Mouse (Mus musculus): ENCODE data around the gene Arhgap24. TPM values are rescaled to one million over a fixed set of nuclear protein-coding genes. Genes with fewer than 3 reads are reported as not detected.
"Not testable (repeated sequence)": the region's sequence is repeated elsewhere in the genome, so short reads cannot be mapped to it uniquely, and the experiment has no call there.

The Arhgap24 gene
- polyA plus RNA-seq, 1 experiment from 2014 or later = 13.0 TPM

- Histone ChIP-seq H3K27ac (replicated peaks; ENCODE audit: low read depth, low read length) (no peak overlapping the region), H3K4me3 (ENCODE audit: low read depth, low read length) (no peak overlapping the region), H3K27me3 (ENCODE audit: control insufficient read depth, insufficient read depth, low read length) (no peaks in the 10 kb centered on the region), H3K9ac (ENCODE audit: low read length) (no peak overlapping the region), H3K9me3 (ENCODE audit: control insufficient read depth, low read length) (no peaks in the 10 kb centered on the region), H3K4me1 (ENCODE audit: control insufficient read depth, insufficient read depth, low read length) (no peaks in the 10 kb centered on the region), H3K36me3 (ENCODE audit: control insufficient read depth, insufficient read depth, low read length) (no peaks in the 10 kb centered on the region), H3K4me2 (ENCODE audit: low read depth, severe bottlenecking) (no peak overlapping the region)
- DNase-seq (ENCODE audit: low spot score) (no peak), ATAC-seq (ENCODE audit: insufficient number of reproducible peaks, low FRiP score, low TSS enrichment, low read depth) (no peak)
Measured at GRCm38 (mm10) chr5:102858047-102858446, 376.9 kb downstream of the Arhgap24 start.

DNA sequence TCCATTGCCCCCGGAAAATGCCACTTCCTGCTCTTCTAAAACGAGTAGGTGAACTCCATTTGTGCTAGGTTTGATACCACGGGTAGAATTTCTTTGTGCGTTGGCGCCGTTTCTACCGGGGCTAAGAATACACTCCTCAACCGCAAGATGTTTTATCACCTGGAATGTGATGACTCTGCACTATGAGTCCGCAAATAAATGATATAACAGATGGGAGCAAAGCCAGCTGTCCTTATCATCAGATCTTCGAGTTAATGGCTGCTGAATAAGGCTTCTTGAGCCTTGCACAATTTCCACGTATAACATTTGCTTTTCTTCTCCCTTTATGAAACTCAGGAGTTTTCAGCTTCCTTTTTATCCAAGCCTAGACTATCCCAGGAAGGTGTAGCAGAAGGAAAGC is 378.6 kb downstream of the Arhgap24 start:
- 91% methylated on average over 11 of the region's 11 CpGs for WGBS
- H3K27me3 ChIP-seq (ENCODE audit: control insufficient read depth, insufficient read depth, low read length) = no peaks in the 10 kb centered on the region
- no peaks in the 10 kb centered on the region for H3K36me3 ChIP-seq (ENCODE audit: control insufficient read depth, insufficient read depth, low read length)
- no peaks in the 10 kb centered on the region for H3K9me3 ChIP-seq (ENCODE audit: control insufficient read depth, low read length)
- no peak overlapping the region for H3K9ac ChIP-seq (ENCODE audit: low read length)
- no peaks in the 10 kb centered on the region for H3K4me1 ChIP-seq (ENCODE audit: control insufficient read depth, insufficient read depth, low read length)
- H3K4me2 ChIP-seq (ENCODE audit: low read depth, severe bottlenecking) = no peak overlapping the region
- no peak for ATAC-seq (ENCODE audit: insufficient number of reproducible peaks, low FRiP score, low TSS enrichment, low read depth)
- H3K4me3 ChIP-seq (ENCODE audit: low read depth, low read length) = no peak overlapping the region
- H3K27ac ChIP-seq (replicated peaks; ENCODE audit: low read depth, low read length) = no peak overlapping the region
- DNase-seq (ENCODE audit: low spot score) = no peak

GRCm38 (mm10) chr5:102868196-102868595 is 387.0 kb downstream of the Arhgap24 start:
- Histone ChIP-seq H3K4me3 (ENCODE audit: low read depth, low read length) (no peak overlapping the region), H3K36me3 (ENCODE audit: control insufficient read depth, insufficient read depth, low read length) (no peaks in the 10 kb centered on the region), H3K9ac (ENCODE audit: low read length) (no peak overlapping the region), H3K27ac (replicated peaks; ENCODE audit: low read depth, low read length) (no peak overlapping the region), H3K9me3 (ENCODE audit: control insufficient read depth, low read length) (no peaks in the 10 kb centered on the region), H3K4me2 (ENCODE audit: low read depth, severe bottlenecking) (no peak overlapping the region), H3K27me3 (ENCODE audit: control insufficient read depth, insufficient read depth, low read length) (no peaks in the 10 kb centered on the region), H3K4me1 (ENCODE audit: control insufficient read depth, insufficient read depth, low read length) (no peaks in the 10 kb centered on the region)
- ATAC-seq (ENCODE audit: insufficient number of reproducible peaks, low FRiP score, low TSS enrichment, low read depth) = no peak
- DNase-seq (ENCODE audit: low spot score) = no peak
- 49% methylated on average over 5 of the region's 5 CpGs for WGBS

GRCm38 (mm10) chr5:102872996-102873395 is 391.8 kb downstream of the Arhgap24 start:
- not testable (repeated sequence) for H3K9ac ChIP-seq (ENCODE audit: low read length); H3K36me3 ChIP-seq (ENCODE audit: control insufficient read depth, insufficient read depth, low read length); ATAC-seq (ENCODE audit: insufficient number of reproducible peaks, low FRiP score, low TSS enrichment, low read depth); H3K4me1 ChIP-seq (ENCODE audit: control insufficient read depth, insufficient read depth, low read length); H3K4me2 ChIP-seq (ENCODE audit: low read depth, severe bottlenecking); H3K4me3 ChIP-seq (ENCODE audit: low read depth, low read length); H3K27ac ChIP-seq (replicated peaks; ENCODE audit: low read depth, low read length); H3K9me3 ChIP-seq (ENCODE audit: control insufficient read depth, low read length); DNase-seq (ENCODE audit: low spot score); H3K27me3 ChIP-seq (ENCODE audit: control insufficient read depth, insufficient read depth, low read length)
- WGBS = 89% methylated on average over 8 of the region's 9 CpGs

- Histone ChIP-seq H3K9me3 (ENCODE audit: control insufficient read depth, low read length) (no peaks in the 10 kb centered on the region), H3K4me1 (ENCODE audit: control insufficient read depth, insufficient read depth, low read length) (no peaks in the 10 kb centered on the region), H3K9ac (ENCODE audit: low read length) (no peak overlapping the region), H3K4me2 (ENCODE audit: low read depth, severe bottlenecking) (no peak overlapping the region), H3K4me3 (ENCODE audit: low read depth, low read length) (no peak overlapping the region), H3K27ac (replicated peaks; ENCODE audit: low read depth, low read length) (no peak overlapping the region), H3K36me3 (ENCODE audit: control insufficient read depth, insufficient read depth, low read length) (no peaks in the 10 kb centered on the region), H3K27me3 (ENCODE audit: control insufficient read depth, insufficient read depth, low read length) (no peaks in the 10 kb centered on the region)
- no peak for ATAC-seq (ENCODE audit: insufficient number of reproducible peaks, low FRiP score, low TSS enrichment, low read depth)
- 46% methylated on average over 11 of the region's 11 CpGs for WGBS
- peak; percentile 66 for DNase-seq (ENCODE audit: low spot score)
Measured at GRCm38 (mm10) chr5:102874605-102875298, 393.6 kb downstream of the Arhgap24 start.

- ATAC-seq (ENCODE audit: insufficient number of reproducible peaks, low FRiP score, low TSS enrichment, low read depth) = no peak
- no peak overlapping the region for H3K4me2 ChIP-seq (ENCODE audit: low read depth, severe bottlenecking)
- no peaks in the 10 kb centered on the region for H3K27me3 ChIP-seq (ENCODE audit: control insufficient read depth, insufficient read depth, low read length)
- no peak overlapping the region for H3K27ac ChIP-seq (replicated peaks; ENCODE audit: low read depth, low read length)
- no peak overlapping the region for H3K4me3 ChIP-seq (ENCODE audit: low read depth, low read length)
- no peaks in the 10 kb centered on the region for H3K4me1 ChIP-seq (ENCODE audit: control insufficient read depth, insufficient read depth, low read length)
- no peaks in the 10 kb centered on the region for H3K36me3 ChIP-seq (ENCODE audit: control insufficient read depth, insufficient read depth, low read length)
- DNase-seq (ENCODE audit: low spot score) = no peak
- H3K9me3 ChIP-seq (ENCODE audit: control insufficient read depth, low read length) = no peaks in the 10 kb centered on the region
- 70% methylated on average over 16 of the region's 16 CpGs for WGBS
- H3K9ac ChIP-seq (ENCODE audit: low read length) = no peak overlapping the region
Measured at GRCm38 (mm10) chr5:102875628-102876027, 394.4 kb downstream of the Arhgap24 start.

DNA sequence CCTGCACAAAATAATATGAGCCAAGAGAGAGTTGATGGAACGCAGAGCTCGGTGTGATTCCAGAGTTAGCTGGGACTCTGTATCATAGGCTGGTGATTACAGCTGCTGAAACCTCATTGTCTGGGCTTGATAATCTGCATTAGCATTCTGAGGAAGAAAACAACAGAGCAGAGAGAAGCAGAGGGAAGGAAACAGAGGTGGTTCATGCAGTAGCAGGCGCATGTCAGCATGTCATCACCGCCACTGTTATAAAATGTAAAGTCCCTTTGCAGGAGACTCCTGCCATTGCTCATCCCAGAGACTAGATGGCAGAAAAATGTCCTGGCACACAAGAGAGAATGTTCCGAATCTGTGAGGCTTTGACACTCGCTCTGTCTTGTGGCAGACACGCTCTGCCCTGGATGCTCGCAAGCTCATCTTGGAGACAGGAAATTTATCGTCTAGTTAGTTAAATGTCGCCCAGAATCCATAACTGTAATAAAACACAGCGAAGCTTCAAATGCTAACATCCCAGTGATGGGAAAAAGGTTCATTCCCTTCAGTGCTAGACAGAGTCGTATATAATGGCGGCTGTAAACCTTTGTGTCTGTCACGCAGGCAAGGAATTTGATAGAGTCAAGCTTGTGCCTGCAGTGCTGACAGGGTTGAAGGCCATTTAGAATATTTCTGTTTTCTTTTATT is 407.4 kb downstream of the Arhgap24 start:
- DNase-seq (ENCODE audit: low spot score) (no peak), ATAC-seq (ENCODE audit: insufficient number of reproducible peaks, low FRiP score, low TSS enrichment, low read depth) (no peak)
- no peak overlapping the region for H3K4me3 ChIP-seq (ENCODE audit: low read depth, low read length)
- H3K9ac ChIP-seq (ENCODE audit: low read length) = no peak overlapping the region
- 75% methylated on average over 14 of the region's 14 CpGs for WGBS
- H3K9me3 ChIP-seq (ENCODE audit: control insufficient read depth, low read length) = no peaks in the 10 kb centered on the region
- H3K4me2 ChIP-seq (ENCODE audit: low read depth, severe bottlenecking) = no peak overlapping the region
- H3K27me3 ChIP-seq (ENCODE audit: control insufficient read depth, insufficient read depth, low read length) = no peaks in the 10 kb centered on the region
- H3K27ac ChIP-seq (replicated peaks; ENCODE audit: low read depth, low read length) = no peak overlapping the region
- no peaks in the 10 kb centered on the region for H3K4me1 ChIP-seq (ENCODE audit: control insufficient read depth, insufficient read depth, low read length)
- H3K36me3 ChIP-seq (ENCODE audit: control insufficient read depth, insufficient read depth, low read length) = no peaks in the 10 kb centered on the region

- H3K9me3 ChIP-seq (ENCODE audit: control insufficient read depth, low read length) = no peaks in the 10 kb centered on the region
- ATAC-seq (ENCODE audit: insufficient number of reproducible peaks, low FRiP score, low TSS enrichment, low read depth) (no peak), DNase-seq (ENCODE audit: low spot score) (no peak)
- H3K27ac ChIP-seq (replicated peaks; ENCODE audit: low read depth, low read length) = no peak overlapping the region
- H3K4me3 ChIP-seq (ENCODE audit: low read depth, low read length) = no peak overlapping the region
- H3K27me3 ChIP-seq (ENCODE audit: control insufficient read depth, insufficient read depth, low read length) = no peaks in the 10 kb centered on the region
- H3K9ac ChIP-seq (ENCODE audit: low read length) = no peak overlapping the region
- no peak overlapping the region for H3K4me2 ChIP-seq (ENCODE audit: low read depth, severe bottlenecking)
- 85% methylated on average over 2 of the region's 2 CpGs for WGBS
- H3K4me1 ChIP-seq (ENCODE audit: control insufficient read depth, insufficient read depth, low read length) = no peaks in the 10 kb centered on the region
- no peaks in the 10 kb centered on the region for H3K36me3 ChIP-seq (ENCODE audit: control insufficient read depth, insufficient read depth, low read length)
Measured at GRCm38 (mm10) chr5:102889163-102889488, 407.9 kb downstream of the Arhgap24 start.

- Histone ChIP-seq H3K4me2 (ENCODE audit: low read depth, severe bottlenecking) (no peak overlapping the region), H3K27me3 (ENCODE audit: control insufficient read depth, insufficient read depth, low read length) (no peaks in the 10 kb centered on the region), H3K27ac (replicated peaks; ENCODE audit: low read depth, low read length) (no peak overlapping the region), H3K36me3 (ENCODE audit: control insufficient read depth, insufficient read depth, low read length) (no peaks in the 10 kb centered on the region), H3K4me3 (ENCODE audit: low read depth, low read length) (no peak overlapping the region), H3K4me1 (ENCODE audit: control insufficient read depth, insufficient read depth, low read length) (no peaks in the 10 kb centered on the region), H3K9ac (ENCODE audit: low read length) (no peak overlapping the region), H3K9me3 (ENCODE audit: control insufficient read depth, low read length) (no peaks in the 10 kb centered on the region)
- DNase-seq (ENCODE audit: low spot score) = no peak
- 94% methylated on average over 11 of the region's 11 CpGs for WGBS
- ATAC-seq (ENCODE audit: insufficient number of reproducible peaks, low FRiP score, low TSS enrichment, low read depth) = no peak
Measured at GRCm38 (mm10) chr5:102892226-102892625, 411.0 kb downstream of the Arhgap24 start.
